Mouse (Mus musculus) lung, postnatal 0 days (tissue): ENCODE measurements around the gene Spn.
A peak's percentile ranks its signal among the peaks of the same experiment; 100 is the strongest.

Experiments
- CTCF ChIP-seq: IDR thresholded peaks from 2 replicates; pipeline ENCODE4 v1.5.1; 2016; ENCODE audit warnings: antibody characterized with exemption, mild to moderate bottlenecking
- EP300 ChIP-seq: IDR thresholded peaks from 2 replicates; pipeline ENCODE4 v1.6.1; 2016; ENCODE audit warnings: antibody characterized with exemption, mild to moderate bottlenecking, control low read depth

DNA sequence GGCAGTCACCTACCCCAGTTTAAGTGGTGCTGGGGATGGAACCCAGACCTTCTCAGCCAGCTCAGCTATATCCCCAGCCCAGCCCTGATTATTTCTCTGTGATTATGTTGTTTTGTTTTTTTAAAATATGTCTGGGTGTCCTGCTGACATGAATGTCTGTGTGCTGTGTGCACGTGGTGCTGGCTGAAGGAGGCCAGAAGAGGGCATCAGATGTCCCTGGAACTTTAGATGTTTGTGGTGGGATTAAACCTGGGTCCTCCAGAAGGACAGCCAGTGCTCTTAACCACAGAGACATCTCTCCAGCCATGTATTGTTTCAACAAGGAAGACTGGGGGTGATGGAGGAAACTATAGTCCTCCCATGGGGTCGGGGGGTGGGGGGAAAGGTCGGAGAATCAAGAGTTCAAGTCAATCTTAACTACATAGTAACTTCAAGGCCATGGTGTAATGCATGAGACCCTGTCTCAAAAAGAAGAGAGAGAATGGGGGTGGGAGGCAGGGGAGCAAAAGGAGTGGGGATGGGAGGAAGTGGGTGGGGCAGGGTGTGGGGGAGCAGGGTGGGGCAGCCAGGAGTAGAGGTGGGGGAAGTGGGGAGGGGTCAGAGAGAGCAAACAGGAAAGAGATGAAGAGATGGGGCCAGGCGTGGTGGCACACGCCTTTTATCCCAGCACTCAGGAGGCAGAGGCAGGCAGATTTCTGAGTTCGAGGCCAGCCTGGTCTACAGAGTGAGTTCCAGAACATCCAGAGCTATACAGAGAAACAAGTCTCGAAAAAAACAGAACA lies 3.2 kb upstream of the Spn start:
- TF ChIP-seq CTCF (peak; percentile 56), EP300 (no peak)
